Mouse (Mus musculus) MEL (cell line): ENCODE results near the gene Letm1.

Experiments used
- CTCF ChIP-seq, 3 experiments: IDR thresholded peaks in 2 of 3; conservative IDR thresholded peaks in 1 of 3; 2 replicates each; pipeline ENCODE4 v1.5.1; 2011 to 2012; ENCODE audit warnings: low read length in 3 of 3, low read depth in 2 of 3, mild to moderate bottlenecking in 2 of 3, improper control_type of control experiment in 1 of 3, inconsistent platforms in 1 of 3, mixed read lengths in 1 of 3, moderate library complexity in 1 of 3; ENCODE audit not compliant: control insufficient read depth in 1 of 3, insufficient read depth in 1 of 3, poor library complexity in 1 of 3, severe bottlenecking in 1 of 3
- EP300 ChIP-seq, 2 experiments: IDR thresholded peaks; 2 replicates each; pipeline ENCODE4 v1.6.1; 2011; ENCODE audit warnings: improper control_type of control experiment in 2 of 2, low read length in 2 of 2, low read depth in 1 of 2, mild to moderate bottlenecking in 1 of 2
- MAZ ChIP-seq: IDR thresholded peaks from 2 replicates; pipeline ENCODE4 v1.6.1; 2012; ENCODE audit warnings: low read depth, mild to moderate bottlenecking, inconsistent platforms, low read length, improper control_type of control experiment
- POLR2A ChIP-seq, 2 experiments: IDR thresholded peaks; 2 replicates each; pipeline ENCODE4 v1.6.1; 2011 to 2012; ENCODE audit warnings: low read length in 2 of 2, mild to moderate bottlenecking in 2 of 2, control low read depth in 1 of 2, improper control_type of control experiment in 1 of 2, low read depth in 1 of 2, moderate library complexity in 1 of 2; ENCODE audit not compliant: control insufficient read depth in 1 of 2, insufficient read depth in 1 of 2, poor library complexity in 1 of 2
- POLR2AphosphoS2 ChIP-seq: IDR thresholded peaks from 2 replicates; pipeline ENCODE4 v1.6.1; 2011; ENCODE audit warnings: low read length, improper control_type of control experiment

DNA sequence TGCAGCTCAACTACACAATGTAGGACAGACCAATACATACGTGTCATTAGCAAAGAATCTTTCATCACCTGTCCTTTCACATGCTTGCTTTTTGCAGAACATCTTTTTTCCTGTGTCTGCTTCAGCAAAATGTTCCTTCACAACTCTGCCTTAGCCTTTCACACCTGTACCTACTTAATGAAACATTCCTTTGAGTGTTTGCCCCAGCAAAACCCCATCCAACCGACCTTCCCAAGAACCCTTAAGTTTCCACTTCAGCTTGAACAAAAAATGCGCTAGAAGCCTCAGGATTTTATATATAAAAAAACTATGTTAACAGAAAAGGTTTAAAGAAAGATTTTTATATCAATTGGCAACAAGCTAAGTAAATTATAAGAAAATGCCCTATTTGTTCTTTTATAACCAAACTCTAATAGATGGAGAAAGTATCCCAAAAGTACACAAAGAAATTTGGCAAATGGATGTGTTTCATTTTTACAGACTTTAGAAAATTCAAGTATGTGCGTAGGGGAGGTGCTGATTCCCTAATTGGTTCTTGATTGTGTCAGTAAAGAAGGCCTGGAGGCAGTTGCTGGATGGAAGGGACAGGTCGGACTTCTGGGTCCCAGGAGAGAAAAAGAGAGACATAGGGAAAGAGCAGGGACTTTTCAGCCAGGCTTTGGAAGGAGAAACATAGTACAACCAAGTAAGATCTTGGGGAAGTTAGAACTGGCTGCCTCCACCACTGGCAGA, 9.5 kb upstream of the Letm1 start:
- TF ChIP-seq CTCF (IDR thresholded peaks at IDR 0.05 in 2 of 3, conservative IDR thresholded peaks at IDR 0.05 in 1 of 3; ENCODE audit: control insufficient read depth in 1 of 3, insufficient read depth in 1 of 3, low read depth in 2 of 3, low read length in 3 of 3, poor library complexity in 1 of 3, severe bottlenecking in 1 of 3): no peak
- no peak for TF ChIP-seq POLR2AphosphoS2
- no peak for TF ChIP-seq EP300 (IDR thresholded peaks at IDR 0.05; ENCODE audit: low read depth in 1 of 2, low read length in 2 of 2)
- no peak for TF ChIP-seq MAZ
- no peak for TF ChIP-seq POLR2A (IDR thresholded peaks at IDR 0.05; ENCODE audit: control insufficient read depth in 1 of 2, insufficient read depth in 1 of 2, low read depth in 1 of 2, low read length in 2 of 2, poor library complexity in 1 of 2)
